Comparison of ENCODE assay signal across 22 mouse cellular contexts in the genomic region with DNA sequence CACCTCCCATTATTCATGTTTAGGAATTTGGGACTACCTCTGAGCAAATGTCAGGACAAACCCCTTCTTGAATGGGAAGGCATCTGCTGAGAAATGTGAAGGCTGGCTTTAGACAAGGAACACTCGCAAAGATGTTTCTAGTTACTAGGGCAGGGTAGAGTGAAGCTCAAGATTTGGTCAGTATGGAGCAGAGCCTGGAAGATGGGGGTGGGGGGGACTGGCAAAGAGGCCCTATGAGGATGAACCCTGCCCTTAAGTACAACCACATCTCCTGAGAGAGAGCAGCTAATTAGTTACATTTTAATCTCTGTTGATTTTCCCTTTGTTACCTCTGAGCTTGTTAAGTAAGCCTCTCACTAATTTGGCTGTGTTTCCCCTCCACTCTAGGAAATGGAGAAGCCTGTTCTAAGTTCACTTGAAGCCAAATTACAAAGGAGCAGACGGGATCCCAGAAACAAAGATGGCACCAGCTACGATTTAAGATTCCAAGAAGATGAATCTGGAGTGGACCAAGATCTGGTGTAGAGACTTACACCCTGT. TPM values are rescaled to one million over a fixed set of nuclear protein-coding genes. Genes with fewer than 3 reads are reported as not detected.
DNase-seq lines count a peak whose midpoint lies in the region; ATAC-seq and TF ChIP-seq lines count a peak whose summit lies in the region.
"Had no signal": no experiment of that assay in that cellular context is flagged by ENCODE, and none has a peak within 500 bp of the region (broad histone marks: within the 10 kb centered on the region; RNA-seq: fewer than 3 reads in every experiment).

No protein-coding gene starts in this region.

- H3K27me3 ChIP-seq in forebrain, postnatal 0 days (ENCODE audit: insufficient read depth, low read length): no peaks in the 10 kb centered on the region
- H3K27me3 ChIP-seq in forebrain, embryonic 11.5 days (ENCODE audit: control insufficient read depth, insufficient read depth, low read length): no peaks in the 10 kb centered on the region
- H3K27me3 ChIP-seq: embryonic facial prominence, embryonic 15.5 days; intestine, embryonic 15.5 days; limb, embryonic 12.5 days had no signal

- H3K9me3 ChIP-seq in forebrain, postnatal 0 days (ENCODE audit: low read length): no peaks in the 10 kb centered on the region
- no peaks in the 10 kb centered on the region for H3K9me3 ChIP-seq in forebrain, embryonic 11.5 days (ENCODE audit: control insufficient read depth, low read length)
- H3K9me3 ChIP-seq: embryonic facial prominence, embryonic 10.5 days; embryonic facial prominence, embryonic 15.5 days; heart, embryonic 15.5 days; intestine, embryonic 15.5 days; limb, embryonic 12.5 days had no signal

- intact Hi-C loops in left cerebral cortex, postnatal 10 days (cut with DNase I): no loop called here

- no peak for TF ChIP-seq POLR2A in brain, embryonic 14.5 days (IDR thresholded peaks at IDR 0.05; ENCODE audit: borderline replicate concordance, extremely low read depth, insufficient read depth, insufficient read length, poor library complexity, severe bottlenecking)

- no peak overlapping the region for H3K4me3 ChIP-seq in forebrain, postnatal 0 days (ENCODE audit: low read depth, low read length)
- H3K4me3 ChIP-seq in forebrain, embryonic 11.5 days (ENCODE audit: low read depth, low read length): no peak overlapping the region
- H3K4me3 ChIP-seq: embryonic facial prominence, embryonic 10.5 days; embryonic facial prominence, embryonic 15.5 days; heart, embryonic 15.5 days; intestine, embryonic 15.5 days; limb, embryonic 12.5 days had no signal

- no peaks in the 10 kb centered on the region for H3K36me3 ChIP-seq in forebrain, postnatal 0 days (ENCODE audit: insufficient read depth)
- H3K36me3 ChIP-seq in forebrain, embryonic 11.5 days (ENCODE audit: control insufficient read depth, insufficient read depth, low read length): no peaks in the 10 kb centered on the region
- H3K36me3 ChIP-seq: embryonic facial prominence, embryonic 10.5 days; embryonic facial prominence, embryonic 15.5 days; heart, embryonic 15.5 days; intestine, embryonic 15.5 days; limb, embryonic 12.5 days had no signal

- H3K27ac ChIP-seq in forebrain, postnatal 0 days (ENCODE audit: low read depth, low read length): no peak overlapping the region
- H3K27ac ChIP-seq in forebrain, embryonic 11.5 days (ENCODE audit: low read depth, low read length): no peak overlapping the region
- H3K27ac ChIP-seq: embryonic facial prominence, embryonic 10.5 days; embryonic facial prominence, embryonic 15.5 days; heart, embryonic 15.5 days; hindbrain, postnatal 0 days; intestine, embryonic 15.5 days; limb, embryonic 12.5 days had no signal

- WGBS in forebrain, postnatal 0 days: 30% methylated on average over 3 of the region's 3 CpGs
- whole genome bisulfite sequencing in forebrain, embryonic 11.5 days: 57% methylated on average over 3 of the region's 3 CpGs

- TF ChIP-seq CTCF in forebrain, postnatal 0 days (IDR thresholded peaks at IDR 0.05; ENCODE audit: low read depth): no peak
- TF ChIP-seq CTCF in brain, embryonic 14.5 days (IDR thresholded peaks at IDR 0.05; ENCODE audit: borderline replicate concordance, extremely low read depth, insufficient read depth, insufficient read length): no peak

- H3K9ac ChIP-seq in forebrain, postnatal 0 days: no peak overlapping the region
- no peak overlapping the region for H3K9ac ChIP-seq in forebrain, embryonic 11.5 days (ENCODE audit: low read length)
- H3K9ac ChIP-seq: embryonic facial prominence, embryonic 15.5 days; heart, embryonic 15.5 days; intestine, embryonic 15.5 days; limb, embryonic 12.5 days had no signal

- ATAC-seq in forebrain, postnatal 0 days: peak; percentile 45; the same call in 1 of the 2 replicates
- no peak for ATAC-seq in forebrain, embryonic 11.5 days (replicated peaks; ENCODE audit: low FRiP score)
- ATAC-seq: hindbrain, postnatal 0 days; intestine, embryonic 15.5 days had no signal

- H3K4me2 ChIP-seq in forebrain, postnatal 0 days (ENCODE audit: low read depth): no peak overlapping the region
- H3K4me2 ChIP-seq in forebrain, embryonic 11.5 days (ENCODE audit: low read depth, low read length, severe bottlenecking): no peak overlapping the region
- H3K4me2 ChIP-seq: embryonic facial prominence, embryonic 15.5 days; heart, embryonic 15.5 days; intestine, embryonic 15.5 days; limb, embryonic 12.5 days; liver, embryonic 11.5 days had no signal

- DNase-seq in forebrain, postnatal 0 days: peak; percentile 32
- no peak for DNase-seq in forebrain, embryonic 11.5 days (ENCODE audit: low spot score)
- DNase-seq in brain, embryonic 14.5 days (ENCODE audit: low read depth): peak; percentile 65
- peak; percentile 70 for DNase-seq in kidney, adult 9 months
- peak; percentile 45 to 57 for DNase-seq in kidney, postnatal 25 days
- no peak for DNase-seq in adrenal gland, postnatal 25 days
- no peak for DNase-seq in left cerebral cortex, postnatal 10 days (ENCODE audit: extremely low spot score in 1 of 2, low spot score in 2 of 2)
- DNase-seq: adrenal gland, postnatal 14 days; cerebellum, adult 18-20 months; cerebellum, postnatal 14 days; gastrocnemius, postnatal 14 days; layer of hippocampus, adult 9-11 months; lung, postnatal 36 days; midbrain, embryonic 14.5 days; right cerebral cortex, postnatal 14 days had no signal

- H3K4me1 ChIP-seq in forebrain, postnatal 0 days (ENCODE audit: insufficient read depth): no peaks in the 10 kb centered on the region
- no peaks in the 10 kb centered on the region for H3K4me1 ChIP-seq in forebrain, embryonic 11.5 days (replicated peaks; ENCODE audit: control insufficient read depth, insufficient read depth, low read length)
- H3K4me1 ChIP-seq: embryonic facial prominence, embryonic 15.5 days; heart, embryonic 15.5 days had no signal

RNA-seq across cellular contexts. Expression of gene Tbcel, which starts 2.6 kb away (rescaled TPM):
- total RNA-seq in forebrain, postnatal 0 days (2014; rRNA removed): 16.6 and 24.8 TPM in 2 replicates
- polyA plus RNA-seq in forebrain, postnatal 0 days (2015; fragmentation: Nextera tagmentation; extraction: Ambion mirVana): 2.1 and 3.2 TPM in 2 replicates
- 5.5 and 5.8 TPM in 2 replicates for polyA plus RNA-seq in forebrain, embryonic 11.5 days (2014; fragmentation: Nextera tagmentation; extraction: Ambion mirVana)
- 17.4 and 18.6 TPM in 2 replicates for polyA plus RNA-seq in brain, embryonic 14.5 days (2012; rRNA removed)
- 58.0 and 90.5 TPM in 2 replicates for total RNA-seq in adrenal gland, postnatal 25 days (2021)
- 10 to 100 TPM; 38.1 to 45.1 TPM for total RNA-seq in left cerebral cortex, postnatal 10 days (2021)

Comparison
In these comparisons a context has a peak if more than half of its experiments do, and no peak if none do; other contexts are left out.
1. DNase-seq: peak in forebrain, postnatal 0 days (single experiment), brain, embryonic 14.5 days (single experiment), kidney, adult 9 months (single experiment) and kidney, postnatal 25 days (2 of 2); none in forebrain, embryonic 11.5 days (single experiment), adrenal gland, postnatal 25 days (single experiment) and left cerebral cortex, postnatal 10 days (0 of 2).